Mouse (Mus musculus): ENCODE results near the gene Ctnnd2. TPM values are rescaled to one million over a fixed set of nuclear protein-coding genes. Genes with fewer than 3 reads are reported as not detected.

Gene Ctnnd2
- polyA plus RNA-seq, 1 experiment from 2014 or later: 1.0 TPM

GRCm38 (mm10) chr15:30302824-30303223, 130.4 kb downstream of the Ctnnd2 start:
- Histone ChIP-seq H3K4me3 (ENCODE audit: low read depth, low read length) (no peak overlapping the region), H3K27me3 (replicated peaks; ENCODE audit: control insufficient read depth, insufficient read depth, low read length) (no peaks in the 10 kb centered on the region), H3K9ac (ENCODE audit: low read depth, low read length) (no peak overlapping the region), H3K4me1 (replicated peaks; ENCODE audit: control insufficient read depth, insufficient read depth, low read length) (no peaks in the 10 kb centered on the region), H3K9me3 (ENCODE audit: control insufficient read depth) (no peaks in the 10 kb centered on the region; the same call in 1 of the 2 replicates), H3K4me2 (replicated peaks; ENCODE audit: low read depth) (no peak overlapping the region), H3K36me3 (ENCODE audit: control insufficient read depth, insufficient read depth) (no peaks in the 10 kb centered on the region), H3K27ac (ENCODE audit: low read depth, low read length) (no peak overlapping the region)
- no peak for ATAC-seq
- 74% methylated on average over 2 of the region's 2 CpGs for WGBS
- TF ChIP-seq CTCF (IDR thresholded peaks at IDR 0.05; ENCODE audit: low read depth): peak; percentile 52

DNA sequence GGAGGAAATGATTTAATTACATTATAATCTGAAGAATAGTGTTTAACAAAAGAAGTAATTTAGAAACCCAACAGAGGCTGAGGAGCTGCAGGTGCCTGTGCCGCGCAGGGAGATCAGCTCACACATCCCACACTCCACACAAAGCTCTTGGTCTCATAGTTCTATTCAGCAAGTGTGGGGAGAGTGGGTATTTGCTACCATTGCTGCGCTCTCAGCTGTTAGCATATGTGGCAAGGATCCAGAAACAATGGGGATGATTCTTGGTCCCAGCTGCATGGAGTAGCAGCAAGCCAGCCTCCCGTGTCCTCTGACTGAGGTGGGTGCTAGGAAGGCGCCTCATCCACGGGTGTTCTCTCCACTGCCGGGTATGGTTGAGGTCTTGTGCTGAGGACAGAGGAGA, 134.0 kb downstream of the Ctnnd2 start:
- WGBS: 88% methylated on average over 7 of the region's 7 CpGs
- no peaks in the 10 kb centered on the region for H3K36me3 ChIP-seq (ENCODE audit: control insufficient read depth, insufficient read depth)
- no peak for TF ChIP-seq CTCF (IDR thresholded peaks at IDR 0.05; ENCODE audit: low read depth)
- no peak overlapping the region for H3K4me3 ChIP-seq (ENCODE audit: low read depth, low read length)
- H3K27ac ChIP-seq (ENCODE audit: low read depth, low read length): no peak overlapping the region
- no peak overlapping the region for H3K9ac ChIP-seq (ENCODE audit: low read depth, low read length)
- no peaks in the 10 kb centered on the region for H3K27me3 ChIP-seq (replicated peaks; ENCODE audit: control insufficient read depth, insufficient read depth, low read length)
- no peak for ATAC-seq
- no peak overlapping the region for H3K4me2 ChIP-seq (replicated peaks; ENCODE audit: low read depth)
- H3K9me3 ChIP-seq (ENCODE audit: control insufficient read depth): no peaks in the 10 kb centered on the region; the same call in 1 of the 2 replicates
- H3K4me1 ChIP-seq (replicated peaks; ENCODE audit: control insufficient read depth, insufficient read depth, low read length): no peaks in the 10 kb centered on the region

DNA sequence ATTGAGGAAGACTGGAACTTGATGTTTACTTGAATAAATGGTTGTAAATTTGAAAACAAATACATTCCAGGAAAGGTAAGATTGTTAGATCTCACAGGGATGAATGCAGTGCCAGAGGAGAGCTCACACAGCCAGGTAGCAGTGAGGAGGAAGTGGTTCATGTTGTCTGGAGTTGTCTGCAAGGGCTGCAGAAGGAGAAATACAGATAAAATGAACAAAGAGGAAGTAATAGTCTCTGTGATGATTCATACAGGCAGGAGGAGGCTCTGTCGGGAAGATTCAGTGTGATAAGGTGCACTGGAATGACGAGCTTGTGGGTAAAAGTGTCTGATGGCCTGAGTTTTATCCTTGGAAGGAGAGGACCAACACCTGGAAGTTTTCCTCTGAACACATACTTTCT, 150.2 kb downstream of the Ctnnd2 start:
- H3K9me3 ChIP-seq (ENCODE audit: control insufficient read depth): no peaks in the 10 kb centered on the region

GRCm38 (mm10) chr15:30333336-30334310, 161.2 kb downstream of the Ctnnd2 start:
- Histone ChIP-seq H3K27ac (ENCODE audit: low read depth, low read length) (no peak overlapping the region), H3K36me3 (ENCODE audit: control insufficient read depth, insufficient read depth) (no peaks in the 10 kb centered on the region), H3K27me3 (replicated peaks; ENCODE audit: control insufficient read depth, insufficient read depth, low read length) (no peaks in the 10 kb centered on the region), H3K9me3 (ENCODE audit: control insufficient read depth) (no peaks in the 10 kb centered on the region), H3K4me2 (replicated peaks; ENCODE audit: low read depth) (no peak overlapping the region), H3K4me3 (ENCODE audit: low read depth, low read length) (no peak overlapping the region), H3K9ac (ENCODE audit: low read depth, low read length) (no peak overlapping the region), H3K4me1 (replicated peaks; ENCODE audit: control insufficient read depth, insufficient read depth, low read length) (no peaks in the 10 kb centered on the region)
- WGBS: 59% methylated on average over 2 of the region's 2 CpGs
- TF ChIP-seq CTCF (IDR thresholded peaks at IDR 0.05; ENCODE audit: low read depth): no peak
- no peak for ATAC-seq

More for the DNA sequence above, 150.2 kb downstream of the Ctnnd2 start:
- Histone ChIP-seq H3K36me3 (ENCODE audit: control insufficient read depth, insufficient read depth) (no peaks in the 10 kb centered on the region), H3K9ac (ENCODE audit: low read depth, low read length) (no peak overlapping the region), H3K27me3 (replicated peaks; ENCODE audit: control insufficient read depth, insufficient read depth, low read length) (no peaks in the 10 kb centered on the region), H3K4me1 (replicated peaks; ENCODE audit: control insufficient read depth, insufficient read depth, low read length) (no peaks in the 10 kb centered on the region), H3K4me3 (ENCODE audit: low read depth, low read length) (no peak overlapping the region), H3K27ac (ENCODE audit: low read depth, low read length) (no peak overlapping the region), H3K4me2 (replicated peaks; ENCODE audit: low read depth) (no peak overlapping the region)
- no peak for TF ChIP-seq CTCF (IDR thresholded peaks at IDR 0.05; ENCODE audit: low read depth)
- WGBS: 27% methylated on average over 2 of the region's 2 CpGs
- no peak for ATAC-seq

DNA sequence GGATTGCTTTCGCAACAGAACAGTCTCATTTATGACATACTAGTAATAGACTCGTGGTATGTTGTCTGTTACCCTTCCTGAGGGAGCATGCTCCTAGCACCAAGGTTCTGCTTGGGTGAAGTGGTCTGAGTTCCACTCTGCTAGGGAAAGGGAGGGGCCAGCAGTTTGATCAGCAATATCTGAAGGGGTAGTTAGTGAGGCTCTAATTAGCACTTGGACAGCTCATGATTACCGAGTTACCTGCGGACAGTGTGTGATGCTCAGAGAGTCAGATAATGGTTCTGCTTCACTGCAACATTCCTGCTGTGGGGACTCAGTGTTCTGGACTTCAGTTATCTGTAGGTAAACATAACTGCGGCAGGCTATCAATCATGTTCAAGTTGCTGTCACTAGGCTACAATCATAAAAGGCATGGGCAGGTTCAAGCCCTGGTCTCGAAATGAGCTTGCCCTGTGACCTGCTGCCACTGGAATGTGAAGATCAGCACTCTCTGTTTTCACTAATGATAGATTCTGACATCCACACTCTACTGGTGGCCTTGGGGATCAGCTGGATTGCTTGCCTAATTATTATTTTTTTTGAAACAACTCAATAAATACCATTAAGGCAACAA, 166.3 kb downstream of the Ctnnd2 start:
- Histone ChIP-seq H3K4me2 (replicated peaks; ENCODE audit: low read depth) (no peak overlapping the region), H3K4me3 (ENCODE audit: low read depth, low read length) (no peak overlapping the region), H3K9me3 (ENCODE audit: control insufficient read depth) (no peaks in the 10 kb centered on the region), H3K9ac (ENCODE audit: low read depth, low read length) (no peak overlapping the region), H3K27me3 (replicated peaks; ENCODE audit: control insufficient read depth, insufficient read depth, low read length) (no peaks in the 10 kb centered on the region), H3K36me3 (ENCODE audit: control insufficient read depth, insufficient read depth) (no peaks in the 10 kb centered on the region), H3K4me1 (replicated peaks; ENCODE audit: control insufficient read depth, insufficient read depth, low read length) (no peaks in the 10 kb centered on the region), H3K27ac (ENCODE audit: low read depth, low read length) (no peak overlapping the region)
- peak; percentile 74 for ATAC-seq
- WGBS: 35% methylated on average over 6 of the region's 6 CpGs
- TF ChIP-seq CTCF (IDR thresholded peaks at IDR 0.05; ENCODE audit: low read depth): no peak

DNA sequence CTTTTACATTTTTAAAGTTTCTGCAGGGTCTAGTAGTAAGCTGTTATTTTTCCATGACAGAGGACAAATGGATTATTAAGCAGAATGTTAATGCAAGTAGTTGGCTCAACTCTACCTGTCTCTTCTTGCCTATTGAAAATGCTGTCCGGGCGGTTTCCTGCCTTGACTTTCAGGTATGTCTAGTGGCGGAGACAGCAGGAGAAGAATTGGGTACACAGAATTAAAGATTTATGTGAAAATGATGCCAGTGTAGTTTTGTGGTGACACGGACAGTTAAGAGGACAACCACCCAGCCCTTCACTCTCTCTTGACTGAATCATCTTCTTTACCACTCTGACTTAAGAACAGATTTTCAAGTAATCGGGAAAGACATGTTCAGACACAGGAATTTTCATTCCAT, 173.4 kb downstream of the Ctnnd2 start:
- 93% methylated on average over 5 of the region's 5 CpGs for WGBS
- H3K9me3 ChIP-seq (ENCODE audit: control insufficient read depth): no peaks in the 10 kb centered on the region
- ATAC-seq: no peak
- no peaks in the 10 kb centered on the region for H3K4me1 ChIP-seq (replicated peaks; ENCODE audit: control insufficient read depth, insufficient read depth, low read length)
- no peak overlapping the region for H3K27ac ChIP-seq (ENCODE audit: low read depth, low read length)
- H3K4me3 ChIP-seq (ENCODE audit: low read depth, low read length): no peak overlapping the region
- no peak overlapping the region for H3K9ac ChIP-seq (ENCODE audit: low read depth, low read length)
- no peak overlapping the region for H3K4me2 ChIP-seq (replicated peaks; ENCODE audit: low read depth)
- no peak for TF ChIP-seq CTCF (IDR thresholded peaks at IDR 0.05; ENCODE audit: low read depth)
- no peaks in the 10 kb centered on the region for H3K27me3 ChIP-seq (replicated peaks; ENCODE audit: control insufficient read depth, insufficient read depth, low read length)
- no peaks in the 10 kb centered on the region for H3K36me3 ChIP-seq (ENCODE audit: control insufficient read depth, insufficient read depth)

All from intestine, postnatal 0 days (tissue).